Mouse (Mus musculus) hindlimb bud, embryonic 11.5 days (tissue): ENCODE results near the gene Rftn1.
"Not testable (repeated sequence)": the region's sequence is repeated elsewhere in the genome, so short reads cannot be mapped to it uniquely, and the experiment has no call there.

Source experiments
- DNase-seq: peaks from one replicate; pipeline ENCODE4 v3.0.0-alpha.2; 2012; ENCODE audit warnings: low read depth, low spot score; ENCODE audit errors: extremely low spot score

The Rftn1 gene

GRCm38 (mm10) chr17:50190131-50191015 is at the start of gene Rftn1:
Gene Rftn1 (minus strand): TSS chr17:50190674.
- no peak for DNase-seq

- no peak for DNase-seq
These were observed 47.5 kb upstream of the Rftn1 start for GRCm38 (mm10) chr17:50237818-50238610.

DNA sequence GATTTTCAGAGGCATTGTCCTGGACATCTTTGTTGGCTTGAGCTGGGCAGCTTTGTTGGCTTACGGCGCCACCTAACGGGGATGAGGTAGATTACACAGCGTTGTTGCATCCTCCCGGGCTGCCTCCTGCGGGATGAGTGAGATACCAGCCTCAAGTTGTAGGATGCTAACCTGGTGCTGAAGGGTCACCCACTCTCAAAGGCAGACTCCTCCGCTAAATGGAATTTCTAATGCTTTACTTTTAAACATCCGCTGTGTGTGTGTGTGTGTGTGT is 46.9 kb upstream of the Rftn1 start:
- peak; percentile 54 for DNase-seq

DNA sequence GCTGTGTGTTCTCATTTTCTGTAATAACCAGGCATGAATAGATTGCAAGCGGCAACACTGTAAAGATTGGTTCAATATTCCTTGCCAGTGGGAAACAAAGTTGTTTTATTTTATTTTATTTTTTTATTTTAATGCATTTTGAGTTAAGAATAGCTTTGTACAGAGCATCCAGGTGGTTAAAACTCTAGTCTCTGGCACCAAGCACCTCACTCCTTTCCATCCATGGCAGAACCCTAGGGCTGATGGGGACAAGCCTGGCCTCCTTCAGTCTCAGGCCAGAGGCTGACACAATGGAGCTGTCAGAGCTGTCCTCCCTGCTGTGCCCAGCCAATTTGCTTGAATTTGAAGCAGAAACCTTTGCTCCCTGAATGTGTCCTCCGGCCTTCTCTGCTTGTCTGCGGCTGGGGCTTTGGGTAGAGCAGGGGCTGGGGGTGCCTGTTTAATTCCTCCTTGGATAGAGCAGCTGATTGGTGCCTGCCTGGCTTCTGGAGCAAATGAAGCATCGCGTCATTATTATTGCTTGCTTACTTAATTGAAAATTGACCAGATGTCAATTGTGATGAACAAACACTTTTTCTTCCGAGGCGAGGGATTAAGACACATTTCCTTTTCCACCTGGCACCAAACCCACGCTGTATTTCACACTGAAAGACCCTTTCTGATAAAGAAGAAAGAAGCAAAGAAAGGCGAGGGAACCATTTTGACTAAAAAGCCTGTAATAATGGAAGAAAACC is 46.4 kb upstream of the Rftn1 start:
- no peak for DNase-seq

DNA sequence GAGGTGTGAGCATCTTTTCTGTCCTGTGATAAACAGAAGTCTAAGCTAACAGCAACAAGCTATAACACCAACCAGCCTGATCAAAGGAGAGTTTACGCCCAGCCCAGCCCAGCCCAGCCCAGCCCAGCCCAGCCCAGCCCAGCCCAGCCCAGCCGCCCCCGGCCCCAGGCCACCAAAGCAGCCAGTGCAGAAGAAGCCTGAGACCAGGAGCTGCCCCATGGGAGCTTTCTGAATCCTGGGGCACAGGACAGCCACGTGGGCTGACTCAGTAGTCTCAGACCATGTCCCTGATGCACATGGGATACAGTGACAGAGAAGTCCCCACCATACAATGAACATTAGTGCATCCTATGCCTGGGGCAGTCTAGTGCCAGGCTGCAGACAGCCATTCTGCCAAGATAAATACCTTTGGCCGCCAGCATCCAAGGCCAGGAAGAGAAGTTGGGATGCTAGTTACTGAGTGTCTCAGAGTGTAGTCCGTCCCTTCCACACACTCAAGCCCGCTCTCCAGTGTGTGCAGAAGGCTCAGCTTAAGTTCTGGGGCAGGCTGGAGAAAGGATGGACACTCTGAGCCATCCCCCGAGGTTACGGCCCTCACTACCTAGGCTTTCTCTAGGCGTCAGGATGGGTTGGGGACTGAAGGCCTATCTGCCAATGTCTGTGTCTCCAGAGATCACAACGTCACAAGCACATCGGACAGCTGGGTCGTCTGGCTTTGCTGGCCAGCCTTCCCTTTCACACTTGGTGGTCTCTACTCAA is 45.6 kb upstream of the Rftn1 start:
- no peak for DNase-seq

GRCm38 (mm10) chr17:50233956-50234355 is 43.5 kb upstream of the Rftn1 start:
- DNase-seq, result no peak

GRCm38 (mm10) chr17:50232821-50233220 is 42.3 kb upstream of the Rftn1 start:
- no peak for DNase-seq

DNA sequence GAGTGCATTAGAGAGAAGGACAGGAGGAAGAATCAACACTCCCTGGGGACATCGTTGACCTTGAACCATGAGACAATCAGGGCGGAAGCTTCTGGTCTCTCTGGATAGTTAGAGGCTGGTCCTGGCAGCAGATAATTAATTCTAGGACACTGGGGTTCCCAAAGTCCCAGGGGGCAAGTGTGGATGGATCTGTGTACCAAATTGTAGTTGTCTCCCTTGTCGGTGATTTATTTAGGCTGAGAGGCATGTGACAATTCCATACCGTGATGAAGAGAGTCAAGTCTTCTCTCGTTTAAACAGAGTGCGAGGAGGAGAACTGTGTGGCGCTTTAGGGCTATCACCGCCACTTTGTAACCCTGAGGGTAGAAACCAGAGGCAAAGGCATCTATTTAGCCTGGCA is 40.7 kb upstream of the Rftn1 start:
- DNase-seq, result no peak

DNA sequence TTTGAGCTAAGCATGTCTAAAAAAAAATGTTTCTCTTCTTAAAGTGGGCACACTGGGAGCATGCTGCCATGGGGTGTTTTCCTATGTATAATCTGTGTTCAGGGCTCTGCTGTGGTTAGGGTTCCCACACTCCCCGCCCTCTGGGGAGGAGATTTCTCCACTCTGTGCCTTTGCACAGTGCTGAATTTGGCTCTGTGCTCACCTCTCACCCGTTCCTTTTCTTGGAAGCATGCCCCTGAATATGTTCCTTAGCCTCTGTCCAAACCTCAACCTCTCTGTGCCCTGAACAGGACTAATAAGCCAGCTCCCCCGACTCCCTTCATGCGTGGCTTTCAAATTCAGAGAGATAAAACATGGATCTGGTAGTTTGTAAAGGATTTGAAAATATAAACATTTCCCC is 39.1 kb upstream of the Rftn1 start:
- no peak for DNase-seq

GRCm38 (mm10) chr17:50227366-50227765 is 36.9 kb upstream of the Rftn1 start:
- DNase-seq, result no peak

DNA sequence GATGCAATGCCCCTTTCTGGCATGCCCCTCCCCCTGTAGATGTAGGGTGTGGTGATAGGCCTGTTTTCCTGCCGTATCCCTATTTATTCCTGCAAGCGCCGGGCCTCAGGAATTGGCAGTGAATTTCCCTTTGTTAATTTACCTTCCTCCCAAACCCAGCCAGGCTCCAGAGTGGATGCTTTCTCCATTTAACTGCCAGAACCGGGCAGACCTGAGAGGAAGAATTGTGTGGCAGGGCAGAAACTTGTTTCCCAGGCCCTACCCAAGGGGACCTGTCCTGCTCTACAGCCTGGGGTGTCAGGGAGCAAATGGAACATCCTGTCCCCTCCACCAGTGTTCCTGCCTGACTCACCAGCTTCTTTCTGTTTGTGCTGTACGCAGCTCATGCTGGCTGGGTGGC is 34.2 kb upstream of the Rftn1 start:
- no peak for DNase-seq

DNA sequence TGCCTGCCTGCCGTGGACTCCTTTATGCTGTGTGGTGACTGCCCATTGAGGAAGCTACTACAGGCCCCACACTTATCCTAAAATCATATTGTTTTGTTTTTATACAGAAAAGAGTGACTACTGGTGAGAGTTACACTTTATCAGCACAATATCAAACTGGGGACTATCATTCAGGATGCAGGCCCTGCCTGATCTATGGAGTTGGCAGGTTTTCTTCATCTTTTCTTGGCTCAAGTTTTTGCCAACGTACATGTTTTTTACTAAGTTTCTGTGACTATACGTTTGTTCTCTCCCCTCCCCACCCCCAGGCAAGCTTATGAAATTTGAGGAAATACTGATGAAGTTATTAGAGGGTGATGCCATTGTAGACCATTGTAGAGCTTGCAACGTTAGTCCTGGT is 27.5 kb upstream of the Rftn1 start:
- no peak for DNase-seq

DNA sequence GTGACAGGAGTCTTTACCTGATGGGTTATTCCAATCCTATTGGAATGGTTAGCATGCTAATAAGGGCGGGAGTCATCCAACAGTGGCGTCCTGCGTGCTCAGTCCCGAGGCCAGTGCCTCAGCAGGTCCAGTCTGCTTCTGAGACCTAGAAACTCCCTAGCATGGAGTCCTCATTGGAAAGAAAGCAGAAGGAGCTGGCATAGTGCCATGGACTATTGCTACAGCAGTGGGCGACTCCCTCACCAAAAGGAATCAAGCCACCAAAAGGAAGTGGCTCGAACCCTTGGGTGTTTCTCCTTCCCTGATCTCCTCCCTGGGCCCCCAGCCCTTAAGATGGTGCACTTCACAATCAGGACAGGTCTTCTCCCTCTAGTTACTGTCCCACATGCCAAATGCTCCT is 24.6 kb upstream of the Rftn1 start:
- DNase-seq, result no peak

- no peak for DNase-seq
These were observed 22.6 kb upstream of the Rftn1 start for GRCm38 (mm10) chr17:50213117-50213516.

DNA sequence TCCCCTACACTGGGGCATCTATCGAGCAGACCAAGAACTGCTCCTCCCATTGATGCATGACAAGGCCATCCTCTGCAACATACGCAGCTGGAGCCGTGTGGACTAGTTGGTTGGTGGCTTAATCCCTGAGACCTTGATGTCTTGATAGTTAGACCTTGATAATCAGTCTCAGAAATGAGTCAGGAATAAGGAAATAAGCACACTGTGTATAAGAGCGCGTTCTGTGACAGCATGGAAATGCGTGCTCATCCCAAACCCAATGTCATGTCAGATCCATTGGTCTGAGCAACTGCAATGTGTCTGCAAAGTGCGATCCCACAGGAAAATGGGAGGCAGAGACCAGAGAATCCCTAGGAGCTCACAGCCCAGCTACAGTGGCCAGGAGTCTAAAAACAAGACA is 21.3 kb upstream of the Rftn1 start:
- no peak for DNase-seq

GRCm38 (mm10) chr17:50209831-50210230 is 19.4 kb upstream of the Rftn1 start:
- no peak for DNase-seq

DNA sequence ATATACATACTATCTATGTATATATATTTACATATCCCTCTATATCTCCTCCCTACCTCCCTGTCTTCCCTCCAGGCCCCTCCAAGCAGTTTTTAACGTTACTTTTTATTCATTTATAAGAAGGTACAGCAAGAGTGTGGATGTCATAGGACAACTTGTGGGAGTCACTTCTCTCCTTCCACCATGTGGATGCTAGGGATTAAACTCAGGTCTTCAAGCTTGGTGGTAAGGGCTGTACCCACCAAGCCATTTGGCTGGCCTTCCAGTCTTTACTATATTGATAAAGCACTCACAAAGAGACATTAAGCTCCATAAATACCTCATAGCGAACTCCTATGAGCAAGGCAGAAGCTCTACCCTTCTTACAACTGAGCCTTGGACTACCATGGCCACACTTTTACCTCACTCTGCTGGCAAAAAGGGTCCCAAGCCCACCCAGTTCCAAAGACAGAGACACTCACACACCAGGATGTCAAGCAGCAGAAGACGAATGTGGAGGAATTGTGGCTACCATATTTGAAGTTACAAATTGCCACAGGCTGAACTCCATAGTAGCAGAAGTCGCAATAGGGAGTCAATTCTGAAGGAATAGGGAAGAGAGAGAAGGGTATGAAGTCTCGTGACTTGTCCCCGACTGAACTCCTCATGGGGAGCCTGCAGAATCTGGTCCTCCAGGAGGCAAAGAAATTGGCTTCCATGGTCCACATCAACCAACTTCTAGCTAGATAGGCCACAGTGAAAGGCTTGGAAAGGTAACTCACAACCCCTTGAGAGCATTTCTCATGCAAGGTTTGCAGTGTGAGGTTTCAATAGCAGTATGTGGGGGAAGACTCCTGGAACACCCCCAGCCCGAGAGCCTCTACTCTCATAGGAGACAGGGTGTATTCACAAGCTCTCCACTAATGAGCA is 17.9 kb upstream of the Rftn1 start:
- no peak for DNase-seq

- DNase-seq, result not testable (repeated sequence)
These were observed 15.8 kb upstream of the Rftn1 start for GRCm38 (mm10) chr17:50206262-50206661.

- not testable (repeated sequence) for DNase-seq
These were observed 15.4 kb upstream of the Rftn1 start for GRCm38 (mm10) chr17:50205840-50206239.
